Mouse (Mus musculus): ENCODE results near the gene Epn2. TPM values are rescaled to one million over a fixed set of nuclear protein-coding genes. Genes with fewer than 3 reads are reported as not detected.
"Not testable (repeated sequence)": the region's sequence is repeated elsewhere in the genome, so short reads cannot be mapped to it uniquely, and the experiment has no call there.

The Epn2 gene
- polyA plus RNA-seq, 1 experiment = 69.1 TPM

DNA sequence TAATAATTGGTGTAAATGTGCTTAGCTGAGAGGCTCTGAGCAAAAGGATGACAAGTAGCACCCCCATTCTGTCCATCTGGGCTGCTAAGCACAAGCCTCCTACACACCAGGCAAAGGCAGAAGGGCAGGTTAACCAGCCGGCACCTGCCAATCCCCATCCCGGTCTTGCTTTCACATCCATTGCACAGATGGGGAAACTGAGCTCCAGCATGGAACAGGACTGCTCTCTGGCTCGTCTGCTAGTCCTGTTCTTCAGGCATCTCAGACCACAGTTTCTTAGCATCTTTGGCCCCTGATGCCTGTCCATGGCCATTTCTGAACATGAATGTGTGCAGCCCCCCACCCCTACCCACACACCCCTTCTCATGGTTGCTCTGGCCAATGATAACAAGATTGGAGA lies 12.6 kb upstream of the Epn2 start:
- DNase-seq (ENCODE audit: low read depth) = no peak
- TF ChIP-seq CTCF (IDR thresholded peaks at IDR 0.05; ENCODE audit: borderline replicate concordance, extremely low read depth, insufficient read depth, insufficient read length) (no peak), POLR2A (IDR thresholded peaks at IDR 0.05; ENCODE audit: borderline replicate concordance, extremely low read depth, insufficient read depth, insufficient read length, poor library complexity, severe bottlenecking) (no peak)

DNA sequence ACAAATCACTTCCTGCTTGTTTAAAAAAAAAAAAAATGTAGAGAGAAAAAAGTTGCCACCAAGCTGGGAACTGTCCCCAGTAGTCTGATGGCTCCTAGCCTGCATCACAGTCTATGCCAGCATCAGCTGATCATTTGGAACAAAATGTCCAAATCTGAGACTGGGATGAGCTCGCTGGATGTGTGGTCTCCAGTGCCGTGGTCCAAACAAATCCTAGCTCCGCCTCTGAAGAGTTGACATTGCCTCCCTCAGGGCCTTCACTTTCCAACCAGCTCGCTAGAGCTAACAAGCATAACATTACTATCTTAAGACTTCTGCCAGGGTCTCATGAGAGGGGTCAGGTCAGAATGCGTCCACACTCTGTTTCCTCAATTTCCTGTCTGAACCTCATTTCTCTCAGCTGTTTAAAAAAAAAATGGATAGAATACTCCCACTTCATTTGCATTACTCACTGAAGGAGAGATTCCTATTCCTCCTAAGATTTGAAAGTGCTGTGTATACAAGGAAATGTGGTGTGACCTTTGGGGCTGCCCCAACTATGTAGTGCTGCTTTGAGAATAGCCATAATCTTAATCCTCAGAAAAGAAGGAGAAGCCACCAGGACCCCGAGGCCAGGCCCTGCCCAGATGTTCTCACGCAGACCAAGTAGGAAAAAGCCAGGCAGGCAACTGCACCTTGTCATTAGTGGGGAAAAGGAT lies 11.2 kb upstream of the Epn2 start:
- DNase-seq (ENCODE audit: low read depth) = no peak
- TF ChIP-seq POLR2A (IDR thresholded peaks at IDR 0.05; ENCODE audit: borderline replicate concordance, extremely low read depth, insufficient read depth, insufficient read length, poor library complexity, severe bottlenecking) = no peak
- TF ChIP-seq CTCF (IDR thresholded peaks at IDR 0.05; ENCODE audit: borderline replicate concordance, extremely low read depth, insufficient read depth, insufficient read length) = no peak

DNA sequence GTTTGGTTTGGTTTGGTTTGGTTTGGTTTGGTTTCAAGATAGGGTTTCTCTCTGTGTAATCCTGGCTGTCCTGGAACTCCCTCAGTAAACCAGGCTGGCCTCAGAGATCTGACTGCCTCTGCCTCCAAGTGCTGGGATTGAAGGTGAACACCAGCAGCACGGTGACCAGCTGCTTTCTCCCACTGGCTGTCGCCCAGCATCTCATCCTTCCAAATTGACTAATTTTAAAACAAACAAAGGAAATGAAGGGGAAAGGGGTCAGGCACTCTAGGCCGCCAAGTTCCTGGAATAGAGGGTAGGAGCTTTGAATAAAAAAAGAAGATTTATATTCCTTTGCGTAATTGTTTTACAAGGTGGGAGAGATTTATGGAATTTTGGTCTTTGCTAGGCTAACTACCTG lies 5.9 kb upstream of the Epn2 start:
- TF ChIP-seq CTCF (IDR thresholded peaks at IDR 0.05; ENCODE audit: borderline replicate concordance, extremely low read depth, insufficient read depth, insufficient read length) (no peak), POLR2A (IDR thresholded peaks at IDR 0.05; ENCODE audit: borderline replicate concordance, extremely low read depth, insufficient read depth, insufficient read length, poor library complexity, severe bottlenecking) (no peak)
- DNase-seq (ENCODE audit: low read depth) = no peak

GRCm38 (mm10) chr11:61584830-61585229 lies 5.3 kb upstream of the Epn2 start:
- TF ChIP-seq CTCF (IDR thresholded peaks at IDR 0.05; ENCODE audit: borderline replicate concordance, extremely low read depth, insufficient read depth, insufficient read length) (no peak), POLR2A (IDR thresholded peaks at IDR 0.05; ENCODE audit: borderline replicate concordance, extremely low read depth, insufficient read depth, insufficient read length, poor library complexity, severe bottlenecking) (no peak)
- no peak for DNase-seq (ENCODE audit: low read depth)

DNA sequence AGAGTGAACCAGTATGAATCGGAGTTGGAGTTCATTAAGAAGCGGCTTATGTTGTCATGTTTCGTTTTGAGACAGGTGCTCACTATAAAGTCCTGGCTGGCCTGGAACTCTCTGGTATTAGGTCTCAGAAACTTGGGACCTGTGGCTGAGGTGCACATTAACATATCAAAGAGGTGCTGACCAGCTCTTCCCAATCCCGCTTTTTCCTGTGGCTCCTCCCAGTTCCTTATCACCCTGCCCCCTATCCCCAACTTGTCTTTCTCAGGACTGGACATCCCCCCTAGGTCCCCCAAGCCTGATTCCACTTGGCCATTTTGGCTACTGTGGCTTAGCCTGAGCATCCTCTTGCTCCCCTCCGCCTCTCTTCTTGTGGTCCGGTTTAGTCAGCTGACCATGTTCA lies 4.6 kb upstream of the Epn2 start:
- no peak for TF ChIP-seq CTCF (IDR thresholded peaks at IDR 0.05; ENCODE audit: borderline replicate concordance, extremely low read depth, insufficient read depth, insufficient read length)
- TF ChIP-seq POLR2A (IDR thresholded peaks at IDR 0.05; ENCODE audit: borderline replicate concordance, extremely low read depth, insufficient read depth, insufficient read length, poor library complexity, severe bottlenecking) = no peak
- DNase-seq (ENCODE audit: low read depth) = no peak

DNA sequence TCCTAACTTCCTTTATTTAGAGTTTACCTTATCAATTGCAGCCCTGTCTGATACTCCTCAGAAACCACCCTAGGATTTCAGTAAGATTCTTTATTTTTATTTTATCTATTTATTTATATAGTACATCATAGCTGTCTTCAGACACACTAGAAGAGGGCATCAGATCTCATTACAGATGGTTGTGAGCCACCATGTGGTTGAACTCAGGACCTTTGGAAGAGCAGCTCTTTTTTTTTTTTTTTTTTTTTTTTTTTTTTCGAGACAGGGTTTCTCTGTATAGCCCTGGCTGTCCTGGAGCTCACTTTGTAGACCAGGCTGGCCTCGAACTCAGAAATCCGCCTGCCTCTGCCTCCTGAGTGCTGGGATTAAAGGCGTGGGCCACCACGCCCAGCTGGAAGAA lies 3.3 kb upstream of the Epn2 start:
- DNase-seq (ENCODE audit: low read depth) = not testable (repeated sequence)

- no peak for DNase-seq (ENCODE audit: low read depth)
- TF ChIP-seq CTCF (IDR thresholded peaks at IDR 0.05; ENCODE audit: borderline replicate concordance, extremely low read depth, insufficient read depth, insufficient read length) = no peak
- no peak for TF ChIP-seq POLR2A (IDR thresholded peaks at IDR 0.05; ENCODE audit: borderline replicate concordance, extremely low read depth, insufficient read depth, insufficient read length, poor library complexity, severe bottlenecking)
These were observed 443 bp upstream of the Epn2 start for GRCm38 (mm10) chr11:61579878-61580381.

- DNase-seq (ENCODE audit: low read depth) = peak; percentile 59
These were observed 925 bp downstream of the Epn2 start for GRCm38 (mm10) chr11:61578541-61578982.

GRCm38 (mm10) chr11:61577991-61578390 lies 1.5 kb downstream of the Epn2 start:
- peak; percentile 16 for DNase-seq (ENCODE audit: low read depth)
- TF ChIP-seq CTCF (IDR thresholded peaks at IDR 0.05; ENCODE audit: borderline replicate concordance, extremely low read depth, insufficient read depth, insufficient read length) (no peak), POLR2A (IDR thresholded peaks at IDR 0.05; ENCODE audit: borderline replicate concordance, extremely low read depth, insufficient read depth, insufficient read length, poor library complexity, severe bottlenecking) (no peak)

More at GRCm38 (mm10) chr11:61578541-61578982, 925 bp downstream of the Epn2 start:
- TF ChIP-seq CTCF (IDR thresholded peaks at IDR 0.05; ENCODE audit: borderline replicate concordance, extremely low read depth, insufficient read depth, insufficient read length) = no peak
- TF ChIP-seq POLR2A (IDR thresholded peaks at IDR 0.05; ENCODE audit: borderline replicate concordance, extremely low read depth, insufficient read depth, insufficient read length, poor library complexity, severe bottlenecking) = no peak

DNA sequence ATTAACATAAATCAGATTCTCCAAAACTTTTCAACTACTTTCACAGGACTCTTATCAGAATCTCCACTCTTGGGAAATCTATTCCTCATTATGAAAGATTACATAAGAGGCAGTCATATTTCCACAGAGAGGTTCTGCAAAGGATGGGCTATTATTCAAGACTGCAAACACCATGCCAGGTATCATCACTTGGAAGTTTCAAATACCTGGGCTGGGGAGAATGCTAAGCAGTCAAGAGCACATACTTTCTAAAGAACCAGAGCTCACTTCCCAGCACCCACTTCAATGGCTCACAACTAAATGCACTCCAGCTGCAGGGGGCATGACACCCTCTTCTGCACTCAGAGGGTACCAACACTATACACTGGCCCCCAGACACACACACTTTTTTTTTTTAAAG lies 2.1 kb downstream of the Epn2 start:
- no peak for DNase-seq (ENCODE audit: low read depth)
- no peak for TF ChIP-seq CTCF (IDR thresholded peaks at IDR 0.05; ENCODE audit: borderline replicate concordance, extremely low read depth, insufficient read depth, insufficient read length)
- no peak for TF ChIP-seq POLR2A (IDR thresholded peaks at IDR 0.05; ENCODE audit: borderline replicate concordance, extremely low read depth, insufficient read depth, insufficient read length, poor library complexity, severe bottlenecking)

DNA sequence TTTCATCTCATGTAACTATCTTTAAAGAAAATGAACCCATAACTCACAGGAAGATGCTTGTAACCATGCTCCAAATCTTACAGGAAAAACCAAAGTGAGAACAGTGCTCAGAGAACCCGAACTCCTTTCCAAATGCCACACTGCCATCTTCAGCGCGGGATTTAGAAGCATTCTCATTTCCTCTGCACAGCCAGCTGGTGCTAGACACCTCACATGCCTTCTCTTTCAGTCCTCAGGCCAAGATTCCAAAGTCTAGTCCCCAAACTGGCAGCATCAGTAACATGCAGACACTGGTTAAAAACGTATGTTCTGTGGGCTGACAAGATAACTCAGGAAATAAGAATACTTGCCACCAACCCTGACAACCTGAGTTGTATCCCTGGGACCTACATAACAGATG lies 6.2 kb downstream of the Epn2 start:
- no peak for TF ChIP-seq POLR2A (IDR thresholded peaks at IDR 0.05; ENCODE audit: borderline replicate concordance, extremely low read depth, insufficient read depth, insufficient read length, poor library complexity, severe bottlenecking)
- TF ChIP-seq CTCF (IDR thresholded peaks at IDR 0.05; ENCODE audit: borderline replicate concordance, extremely low read depth, insufficient read depth, insufficient read length) = no peak
- no peak for DNase-seq (ENCODE audit: low read depth)

DNA sequence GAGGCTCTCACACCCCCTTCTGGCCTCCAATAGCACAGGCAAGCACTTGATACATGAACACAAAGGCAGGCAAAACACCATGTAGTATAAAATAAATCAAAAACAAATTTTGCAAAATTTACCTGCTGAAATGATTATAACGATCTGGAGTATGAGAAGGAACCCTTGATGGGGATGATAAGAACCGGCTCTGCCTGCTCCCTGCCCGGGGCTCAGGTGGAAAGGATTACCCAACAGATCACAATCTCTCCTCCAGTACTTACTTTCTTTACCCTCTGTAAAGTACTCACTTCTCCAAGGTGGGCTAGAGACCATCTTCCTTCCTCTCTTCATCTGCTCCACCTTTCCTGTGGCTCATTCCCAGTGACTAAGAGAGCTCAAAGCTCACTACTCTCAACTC lies 8.3 kb downstream of the Epn2 start:
- TF ChIP-seq POLR2A (IDR thresholded peaks at IDR 0.05; ENCODE audit: borderline replicate concordance, extremely low read depth, insufficient read depth, insufficient read length, poor library complexity, severe bottlenecking) (no peak), CTCF (IDR thresholded peaks at IDR 0.05; ENCODE audit: borderline replicate concordance, extremely low read depth, insufficient read depth, insufficient read length) (no peak)
- no peak for DNase-seq (ENCODE audit: low read depth)

Data from brain, embryonic 14.5 days (tissue).